Mouse (Mus musculus) heart, postnatal 0 days (tissue): ENCODE measurements at regions not wholly inside any gene's neighbourhood (a gene's known extent, or its start where the extent isn't known, plus 50 kb on each side); places are given as distances from the start of the nearest gene placed in this dataset.

Experiments
- CTCF ChIP-seq: IDR thresholded peaks from 2 replicates; pipeline ENCODE4 v1.5.1; 2016; ENCODE audit warnings: antibody characterized with exemption, control low read depth, low read depth
- EP300 ChIP-seq: IDR thresholded peaks from 2 replicates; pipeline ENCODE4 v1.6.1; 2016; ENCODE audit warnings: antibody characterized with exemption, low read depth

GRCm38 (mm10) chr8:7919416-7919815 lies 741.6 kb downstream of the Efnb2 start:
- TF ChIP-seq CTCF, result no peak
- TF ChIP-seq EP300, result no peak
